Mouse (Mus musculus) thymus, postnatal 14 days (tissue): ENCODE results near the gene Dennd1a.
A peak's percentile ranks its signal among the peaks of the same experiment; 100 is the strongest.

Experiments
- DNase-seq: peaks from one replicate; pipeline ENCODE4 v3.0.0; 2021

The Dennd1a gene

DNA sequence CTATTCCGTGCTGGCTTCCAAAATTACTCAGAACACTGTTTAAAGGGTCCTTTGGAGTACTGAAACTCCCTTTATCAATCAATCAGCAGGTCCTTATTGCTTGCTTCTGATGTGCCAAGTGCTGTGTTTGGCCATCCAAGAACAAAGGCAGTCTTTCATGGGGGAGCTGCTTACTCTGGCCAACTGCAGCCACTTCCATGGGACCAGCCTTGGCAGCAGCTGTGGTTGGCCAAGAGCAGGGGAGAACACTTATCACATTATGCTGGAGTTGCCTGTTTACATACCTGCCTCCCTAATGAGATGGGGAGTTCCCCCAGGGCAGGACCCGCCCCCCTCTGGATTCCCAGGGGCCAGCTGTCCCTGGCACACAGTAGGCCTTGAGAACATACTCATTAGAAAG, 432.0 kb downstream of the Dennd1a start:
- no peak for DNase-seq

- no peak for DNase-seq
These were observed 433.2 kb downstream of the Dennd1a start for GRCm38 (mm10) chr2:37853878-37854435.

- no peak for DNase-seq
These were observed 436.6 kb downstream of the Dennd1a start for GRCm38 (mm10) chr2:37850626-37851025.

DNA sequence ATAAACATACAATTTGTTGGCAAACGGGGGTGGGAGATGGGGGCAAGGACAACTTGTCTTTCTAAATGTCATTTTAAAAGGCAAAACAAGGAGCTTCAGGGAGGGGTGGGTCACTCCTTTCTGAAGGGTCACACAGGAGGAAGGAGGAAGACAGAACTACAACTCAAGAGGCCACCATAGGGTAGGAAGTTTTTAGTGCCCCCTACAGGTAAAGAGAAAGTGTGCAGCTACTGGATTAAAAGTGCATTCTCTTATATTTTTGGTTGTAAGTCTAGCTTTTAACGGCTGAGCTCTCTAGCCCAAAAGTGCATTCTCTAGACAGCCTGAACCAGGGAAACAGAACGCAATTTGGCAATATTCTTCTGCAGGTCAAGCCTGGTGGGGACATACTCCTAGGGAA, 437.8 kb downstream of the Dennd1a start:
- DNase-seq: no peak

GRCm38 (mm10) chr2:37842719-37843118, 444.5 kb downstream of the Dennd1a start:
- no peak for DNase-seq

DNA sequence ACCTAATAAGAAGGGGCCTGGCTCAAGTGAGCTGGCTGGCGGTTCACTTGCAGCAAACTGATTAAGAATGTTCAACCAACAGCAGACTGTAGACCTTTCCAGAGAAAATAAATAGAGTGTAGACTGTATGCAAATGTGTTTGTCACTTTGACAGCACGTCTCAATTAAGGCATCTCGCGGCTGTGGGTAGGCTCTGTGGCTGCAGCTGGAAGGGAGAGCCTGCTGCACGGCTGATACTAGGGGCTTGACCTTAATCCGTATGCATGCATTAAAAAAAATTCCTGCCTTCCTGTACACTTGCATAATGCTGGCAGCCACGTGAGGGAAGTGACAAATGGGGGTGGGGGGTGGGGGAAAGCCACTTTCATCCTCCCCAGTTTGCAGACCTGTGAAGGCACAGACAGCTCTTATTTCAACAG, 445.0 kb downstream of the Dennd1a start:
- no peak for DNase-seq

- DNase-seq: no peak
These were observed 447.3 kb downstream of the Dennd1a start for GRCm38 (mm10) chr2:37839922-37840321.

- no peak for DNase-seq
These were observed 448.8 kb downstream of the Dennd1a start for GRCm38 (mm10) chr2:37838202-37838984.

DNA sequence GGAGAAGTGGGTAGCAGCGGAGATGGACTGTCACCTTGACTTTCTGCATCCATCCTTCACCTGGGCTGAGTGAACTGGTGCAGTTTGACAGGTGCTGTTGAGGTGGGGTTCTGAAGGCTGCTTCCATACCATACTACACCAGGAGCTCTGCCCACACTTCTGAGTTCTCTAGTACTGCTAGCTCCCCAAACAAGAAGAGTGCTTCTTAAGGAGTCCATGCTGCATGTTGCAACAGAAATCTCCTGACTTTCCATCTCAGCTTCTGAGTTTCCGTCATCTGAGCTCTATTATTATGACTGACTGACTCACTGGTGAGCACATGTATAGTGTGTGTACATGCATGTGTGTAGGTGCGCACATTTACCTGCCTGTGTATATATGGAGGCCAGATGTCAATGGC, 449.6 kb downstream of the Dennd1a start:
- DNase-seq: no peak

DNA sequence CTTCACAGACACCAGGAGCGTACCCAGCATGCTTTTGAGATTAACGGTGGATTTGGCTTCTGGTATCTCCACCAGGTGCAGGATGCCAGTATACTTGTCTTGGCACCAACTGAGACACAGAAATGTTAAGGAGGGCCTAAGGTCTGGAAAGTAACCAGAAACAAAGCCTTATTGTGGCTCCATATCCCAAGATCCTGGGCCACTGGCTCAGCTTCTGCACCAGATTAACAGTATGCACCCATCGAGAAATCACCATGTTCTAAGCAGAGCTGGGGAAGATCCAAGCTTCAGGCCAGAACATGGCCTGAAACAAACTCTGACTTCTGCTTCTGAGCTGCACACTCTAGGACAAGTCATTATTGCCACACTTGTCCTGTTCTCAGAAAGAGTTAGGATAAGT, 450.3 kb downstream of the Dennd1a start:
- no peak for DNase-seq

DNA sequence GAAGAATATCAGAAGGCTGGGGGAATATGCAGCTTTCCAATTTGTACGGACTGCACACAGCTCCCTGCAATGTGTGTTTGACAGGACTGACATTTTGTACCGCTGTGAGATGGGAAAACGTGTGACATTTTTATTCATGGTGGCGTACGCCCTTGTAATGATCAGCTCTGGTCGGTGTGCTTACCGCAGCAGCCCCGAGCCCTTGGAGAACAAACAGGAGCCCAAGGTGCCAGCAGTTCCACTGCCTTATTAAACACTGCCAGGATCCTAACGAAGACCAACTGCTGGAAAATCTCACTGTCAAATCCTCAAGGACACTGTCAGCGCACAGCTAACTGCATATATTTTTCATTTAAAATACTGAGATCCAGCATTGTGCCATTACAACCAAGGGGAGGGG, 454.9 kb downstream of the Dennd1a start:
- DNase-seq: no peak

DNA sequence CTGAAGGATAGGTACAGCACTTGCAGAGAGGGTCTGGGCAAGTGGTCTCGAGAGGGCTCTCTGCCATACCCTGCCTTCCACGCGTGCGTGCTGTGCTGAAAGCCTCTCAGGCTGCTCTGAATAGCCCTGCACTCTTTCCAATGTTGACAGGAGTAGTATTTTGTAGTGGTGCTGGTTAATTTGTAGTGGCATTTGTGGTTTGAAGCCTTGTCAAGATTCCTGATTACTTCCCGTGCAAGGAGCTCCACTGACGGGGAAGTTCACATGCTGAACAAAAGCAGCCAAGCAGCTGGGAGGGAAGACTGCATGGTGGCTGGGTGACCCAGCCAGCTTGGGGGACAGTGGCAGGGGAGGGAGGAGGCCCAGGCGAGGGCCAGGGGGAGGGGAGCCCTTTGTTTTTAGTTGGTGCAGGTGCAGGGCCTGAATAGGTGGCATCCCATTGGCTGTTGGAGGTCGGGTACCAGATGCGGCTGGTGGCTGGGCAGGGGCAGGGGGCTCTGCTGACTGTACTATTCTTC, 457.4 kb downstream of the Dennd1a start:
- peak; percentile 21 for DNase-seq

DNA sequence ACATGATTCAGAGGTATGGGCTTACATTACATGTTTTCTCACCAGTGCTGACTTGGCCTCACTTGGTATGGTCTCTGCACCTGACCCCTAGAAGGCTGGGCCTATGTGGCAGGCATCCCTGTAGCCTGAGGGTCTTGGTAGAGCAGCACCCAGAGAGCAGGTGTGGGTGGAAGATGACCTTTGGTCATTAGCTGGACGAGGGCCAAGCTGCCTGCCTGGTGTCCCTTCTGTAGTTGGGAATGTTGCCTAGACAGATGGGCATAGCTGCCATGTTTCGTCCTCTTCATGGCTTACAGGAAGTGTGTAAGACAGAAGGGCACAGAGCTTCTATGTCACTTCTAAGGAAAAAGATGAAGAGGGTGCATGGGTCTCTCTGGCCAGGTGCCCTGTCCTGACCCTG, 463.4 kb downstream of the Dennd1a start:
- no peak for DNase-seq

GRCm38 (mm10) chr2:37822122-37822521, 465.1 kb downstream of the Dennd1a start:
- DNase-seq: no peak

GRCm38 (mm10) chr2:37819526-37820152, 467.6 kb downstream of the Dennd1a start:
- no peak for DNase-seq

- DNase-seq: no peak
These were observed 468.2 kb downstream of the Dennd1a start for GRCm38 (mm10) chr2:37818761-37819525.

- DNase-seq: peak; percentile 69
These were observed 471.5 kb downstream of the Dennd1a start for GRCm38 (mm10) chr2:37815676-37816075.

GRCm38 (mm10) chr2:37814820-37815361, 472.3 kb downstream of the Dennd1a start:
- no peak for DNase-seq

DNA sequence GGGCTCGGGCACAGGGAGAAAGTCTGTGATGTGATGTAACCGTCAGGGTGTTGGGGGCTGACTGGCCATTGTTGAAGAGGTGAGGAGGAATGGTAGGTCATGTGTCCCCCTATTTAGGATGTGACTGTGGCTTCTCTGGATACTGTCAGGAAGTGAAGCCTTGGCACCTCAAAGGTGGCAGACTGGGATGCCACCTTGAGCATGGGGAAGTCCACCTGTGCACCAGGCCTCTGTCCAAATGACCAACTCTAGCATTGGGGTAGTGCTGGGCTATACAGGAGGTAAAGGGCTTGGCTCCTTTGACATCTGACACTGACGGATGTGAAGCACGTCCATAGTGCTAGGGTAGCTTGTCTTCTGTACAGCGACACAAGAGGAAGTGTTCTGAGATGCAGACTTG, 474.8 kb downstream of the Dennd1a start:
- no peak for DNase-seq

DNA sequence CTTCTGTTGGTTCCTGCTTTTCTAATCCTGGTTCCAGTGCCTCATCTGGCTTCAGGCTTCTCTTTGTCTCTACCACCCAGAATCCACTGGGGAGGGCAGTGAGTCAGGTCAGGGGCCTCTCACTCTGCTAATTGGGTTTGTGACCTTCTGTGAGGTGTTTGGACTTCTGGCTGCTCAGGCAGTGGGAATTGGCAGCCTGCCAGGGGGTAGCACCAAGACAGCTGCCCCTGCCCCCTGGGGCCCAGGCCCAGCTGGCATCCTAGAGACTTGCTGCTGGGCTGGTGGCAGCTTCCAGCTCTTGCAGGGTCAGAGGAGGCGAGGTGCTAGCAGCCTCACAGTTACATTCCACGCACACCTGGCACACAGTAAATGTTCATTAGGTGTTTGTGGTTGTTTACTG, 475.5 kb downstream of the Dennd1a start:
- DNase-seq: no peak

DNA sequence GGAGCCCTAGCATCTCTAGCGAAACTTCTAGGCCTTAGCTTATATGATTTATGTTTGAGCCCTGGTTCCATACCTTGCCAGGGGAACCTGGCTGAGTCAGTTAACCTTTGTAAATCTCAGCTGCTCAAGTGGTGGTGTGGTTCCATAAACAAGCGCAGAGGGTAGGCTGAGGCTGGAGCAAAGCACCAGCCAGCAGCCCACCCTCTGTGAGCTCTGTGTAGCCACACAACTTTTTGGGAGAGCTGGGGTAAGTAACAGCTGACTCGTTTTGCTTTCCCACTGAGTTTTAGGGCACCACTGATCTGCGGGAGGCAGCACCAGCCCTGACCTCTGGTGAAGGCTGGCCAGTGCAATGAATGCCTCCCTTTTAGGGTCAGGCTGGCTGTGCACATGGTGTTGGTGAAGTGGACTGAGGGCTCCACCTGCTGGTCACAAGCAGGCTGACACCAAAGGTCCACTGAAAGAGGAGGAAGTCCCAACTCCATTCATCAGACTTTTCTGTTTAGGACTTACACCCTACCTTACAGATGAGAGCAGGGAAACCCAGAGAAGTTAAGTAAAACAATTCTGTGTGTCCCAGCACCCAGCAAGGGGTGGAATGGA, 484.5 kb downstream of the Dennd1a start:
- peak; percentile 64 for DNase-seq

- no peak for DNase-seq
These were observed 485.5 kb downstream of the Dennd1a start for GRCm38 (mm10) chr2:37801687-37802086.

- DNase-seq: no peak
These were observed 488.1 kb downstream of the Dennd1a start for GRCm38 (mm10) chr2:37799137-37799536.
